Mouse (Mus musculus) megakaryocyte, embryonic 14.5 days (primary cell): ENCODE measurements around the gene Mfap5.

ENCODE experiments used
- FLI1 ChIP-seq: IDR thresholded peaks from 2 replicates; pipeline ENCODE4 v1.6.1; 2012; ENCODE audit warnings: low read length, inconsistent platforms, mixed read lengths
- GATA1 ChIP-seq: IDR thresholded peaks from 3 replicates; pipeline ENCODE4 v1.6.1; 2012; ENCODE audit warnings: mixed read lengths, low read length, inconsistent platforms, borderline replicate concordance

GRCm38 (mm10) chr6:122562463-122562862, 56.8 kb downstream of the Mfap5 start:
- TF ChIP-seq GATA1 (no peak), FLI1 (no peak)
